Mouse (Mus musculus) layer of hippocampus, postnatal 14 days (tissue): ENCODE measurements at regions not wholly inside any gene's neighbourhood (a gene's known extent, or its start where the extent isn't known, plus 50 kb on each side); places are given as distances from the start of the nearest gene placed in this dataset.

ENCODE experiments used
- DNase-seq, 2 experiments: peaks; one replicate each; pipeline ENCODE4 v3.0.0; 2021 to 2022; ENCODE audit warnings: low spot score in 2 of 2, mixed read lengths in 1 of 2

- DNase-seq: no peak
These were observed 153.2 kb downstream of the Matn1 start for GRCm38 (mm10) chr4:131097421-131097820.

- DNase-seq: no peak
These were observed 156.1 kb downstream of the Matn1 start for GRCm38 (mm10) chr4:131100093-131100795.

- no peak for DNase-seq
These were observed 156.6 kb downstream of the Matn1 start for GRCm38 (mm10) chr4:131100796-131101156.

- no peak for DNase-seq
These were observed 158.0 kb downstream of the Matn1 start for GRCm38 (mm10) chr4:131102163-131102562.

GRCm38 (mm10) chr4:131107127-131107857 lies 163.1 kb downstream of the Matn1 start:
- DNase-seq: peak; percentile 24 to 39

GRCm38 (mm10) chr4:131112536-131112935 lies 168.4 kb downstream of the Matn1 start:
- no peak for DNase-seq

GRCm38 (mm10) chr4:131113727-131114303 lies 169.6 kb downstream of the Matn1 start:
- DNase-seq: no peak

- peak; percentile 38 to 57 for DNase-seq
These were observed 171.1 kb downstream of the Matn1 start for GRCm38 (mm10) chr4:131115247-131115646.

GRCm38 (mm10) chr4:131118586-131118985 lies 174.4 kb downstream of the Matn1 start:
- no peak for DNase-seq

- no peak for DNase-seq
These were observed 175.4 kb downstream of the Matn1 start for GRCm38 (mm10) chr4:131119621-131120020.

GRCm38 (mm10) chr4:131120680-131121079 lies 176.5 kb downstream of the Matn1 start:
- DNase-seq: peak in 1 of 2 experiments; percentile 26

- DNase-seq: no peak
These were observed 181.8 kb downstream of the Matn1 start for GRCm38 (mm10) chr4:131125975-131126374.

GRCm38 (mm10) chr4:131126901-131127300 lies 182.7 kb downstream of the Matn1 start:
- DNase-seq: no peak

- DNase-seq: no peak
These were observed 184.5 kb downstream of the Matn1 start for GRCm38 (mm10) chr4:131128646-131129045.

- DNase-seq: no peak
These were observed 188.0 kb downstream of the Matn1 start for GRCm38 (mm10) chr4:131132201-131132600.

GRCm38 (mm10) chr4:131132781-131133180 lies 188.6 kb downstream of the Matn1 start:
- DNase-seq: no peak

- no peak for DNase-seq
These were observed 191.7 kb downstream of the Matn1 start for GRCm38 (mm10) chr4:131135841-131136240.

GRCm38 (mm10) chr4:131138891-131139290 lies 194.7 kb downstream of the Matn1 start:
- DNase-seq: no peak

GRCm38 (mm10) chr4:131141890-131142465 lies 197.8 kb downstream of the Matn1 start:
- no peak for DNase-seq

GRCm38 (mm10) chr4:131145507-131145906 lies 201.3 kb downstream of the Matn1 start:
- DNase-seq: no peak

GRCm38 (mm10) chr4:131148042-131148747 lies 204.0 kb downstream of the Matn1 start:
- DNase-seq: no peak
